ENCODE assay signal across 9 mouse cellular contexts in genomic region chr11:119037780-119038401, GRCm38 (mm10). TPM values are rescaled to one million over a fixed set of nuclear protein-coding genes. Genes with fewer than 3 reads are reported as not detected.
DNase-seq lines count a peak whose midpoint lies in the region; ATAC-seq lines count a peak whose summit lies in the region.
"Had no signal": no experiment of that assay in that cellular context is flagged by ENCODE, and none has a peak within 500 bp of the region (broad histone marks: within the 10 kb centered on the region; RNA-seq: fewer than 3 reads in every experiment).

No protein-coding gene starts in this region.

- 0 out of 2 replicates have a peak, but pooled peaks cover 4% of the 10 kb centered on the region for H3K36me3 ChIP-seq in kidney, embryonic 14.5 days (ENCODE audit: control insufficient read depth, insufficient read depth, low read length)
- peaks cover 13% of the 10 kb centered on the region for H3K36me3 ChIP-seq in hindbrain, embryonic 14.5 days (replicated peaks; ENCODE audit: control insufficient read depth, insufficient read depth)
- peaks cover 5% of the 10 kb centered on the region for H3K36me3 ChIP-seq in midbrain, embryonic 15.5 days (replicated peaks)

- peaks cover 64% of the 10 kb centered on the region for H3K27me3 ChIP-seq in kidney, embryonic 14.5 days (ENCODE audit: control insufficient read depth, insufficient read depth, low read length)
- H3K27me3 ChIP-seq in hindbrain, embryonic 14.5 days (ENCODE audit: control insufficient read depth, insufficient read depth, low read length): peaks cover 72% of the 10 kb centered on the region
- H3K27me3 ChIP-seq in midbrain, embryonic 15.5 days (replicated peaks): peaks cover 61% of the 10 kb centered on the region
- H3K27me3 ChIP-seq: Patski had no signal

- ATAC-seq in kidney, embryonic 14.5 days (ENCODE audit: low FRiP score, low TSS enrichment): no peak
- no peak for ATAC-seq in hindbrain, embryonic 14.5 days (ENCODE audit: low FRiP score)
- ATAC-seq in midbrain, embryonic 15.5 days (replicated peaks): no peak
- ATAC-seq: Patski had no signal

- peak overlapping the region; percentile 44 for H3K4me3 ChIP-seq in kidney, embryonic 14.5 days (ENCODE audit: low read length)
- peak overlapping the region; percentile 38 for H3K4me3 ChIP-seq in hindbrain, embryonic 14.5 days (replicated peaks; ENCODE audit: low read length)
- H3K4me3 ChIP-seq in midbrain, embryonic 15.5 days: peak overlapping the region; percentile 36

- no peaks in the 10 kb centered on the region for H3K9me3 ChIP-seq in kidney, embryonic 14.5 days (ENCODE audit: control insufficient read depth, low read length)
- no peaks in the 10 kb centered on the region for H3K9me3 ChIP-seq in hindbrain, embryonic 14.5 days (ENCODE audit: control insufficient read depth, low read length)
- no peaks in the 10 kb centered on the region for H3K9me3 ChIP-seq in midbrain, embryonic 15.5 days

- H3K27ac ChIP-seq in kidney, embryonic 14.5 days (ENCODE audit: low read depth, low read length): no peak overlapping the region
- no peak overlapping the region for H3K27ac ChIP-seq in hindbrain, embryonic 14.5 days
- no peak overlapping the region for H3K27ac ChIP-seq in midbrain, embryonic 15.5 days

- H3K4me2 ChIP-seq in kidney, embryonic 14.5 days (replicated peaks; ENCODE audit: low read depth, low read length): peak overlapping the region; percentile 89
- peak overlapping the region; percentile 69 for H3K4me2 ChIP-seq in hindbrain, embryonic 14.5 days (replicated peaks)
- H3K4me2 ChIP-seq in midbrain, embryonic 15.5 days: peak overlapping the region; percentile 56

- no peak for DNase-seq in kidney, postnatal 36 days
- peak; percentile 64 for DNase-seq in embryo, embryonic 10 days (ENCODE audit: low spot score)
- DNase-seq in hindbrain, embryonic 14.5 days (ENCODE audit: low spot score): no peak
- DNase-seq in layer of hippocampus, postnatal 25 days (ENCODE audit: extremely low spot score in 1 of 2, low spot score in 1 of 2): no peak
- DNase-seq in urinary bladder, postnatal 14 days (ENCODE audit: low spot score): no peak
- DNase-seq in adrenal gland, adult 18-20 months (ENCODE audit: low spot score in 2 of 2): no peak

- 0 out of 2 replicates have a peak overlapping the region, but pooled peaks have one; percentile 44 for H3K9ac ChIP-seq in kidney, embryonic 14.5 days (ENCODE audit: low read depth, low read length)
- H3K9ac ChIP-seq in hindbrain, embryonic 14.5 days: peak overlapping the region; percentile 46
- H3K9ac ChIP-seq in midbrain, embryonic 15.5 days: no peak overlapping the region

- H3K4me1 ChIP-seq in kidney, embryonic 14.5 days (ENCODE audit: control insufficient read depth, insufficient read depth, low read length): peaks cover 34% of the 10 kb centered on the region
- H3K4me1 ChIP-seq in hindbrain, embryonic 14.5 days (replicated peaks; ENCODE audit: control insufficient read depth, insufficient read depth, low read length): peaks cover 46% of the 10 kb centered on the region
- peaks cover 75% of the 10 kb centered on the region for H3K4me1 ChIP-seq in midbrain, embryonic 15.5 days

- 9% methylated on average over 18 of the region's 18 CpGs for WGBS in kidney, embryonic 14.5 days
- WGBS in hindbrain, embryonic 14.5 days: 11% methylated on average over 18 of the region's 18 CpGs
- 15% methylated on average over 18 of the region's 18 CpGs for WGBS in midbrain, embryonic 15.5 days

RNA-seq across cellular contexts. Expression of gene Cbx8, which starts 2.9 kb away (rescaled TPM):
- 7.8 and 10.9 TPM in 2 replicates for polyA plus RNA-seq in kidney, embryonic 14.5 days (2014; fragmentation: Nextera tagmentation; extraction: Ambion mirVana)
- 8.5 and 9.8 TPM in 2 replicates for polyA plus RNA-seq in hindbrain, embryonic 14.5 days (2014; fragmentation: Nextera tagmentation; extraction: Ambion mirVana)
- 9.6 and 9.7 TPM in 2 replicates for polyA plus RNA-seq in midbrain, embryonic 15.5 days (2015; fragmentation: Nextera tagmentation; extraction: Ambion mirVana)
- total RNA-seq in layer of hippocampus, postnatal 25 days (2021): 10 to 100 TPM; 13.8 to 16.7 TPM
- 10 to 100 TPM; 12.2 to 16.7 TPM for total RNA-seq in adrenal gland, adult 18-20 months (2021)

RNA-seq across cellular contexts. Expression of gene Cbx2, which starts 15.1 kb away (rescaled TPM):
- polyA plus RNA-seq in kidney, embryonic 14.5 days (2014; fragmentation: Nextera tagmentation; extraction: Ambion mirVana): 19.9 and 38.2 TPM in 2 replicates
- polyA plus RNA-seq in hindbrain, embryonic 14.5 days (2014; fragmentation: Nextera tagmentation; extraction: Ambion mirVana): 10.7 and 13.7 TPM in 2 replicates
- 17.6 and 19.6 TPM in 2 replicates for polyA plus RNA-seq in midbrain, embryonic 15.5 days (2015; fragmentation: Nextera tagmentation; extraction: Ambion mirVana)
- total RNA-seq in layer of hippocampus, postnatal 25 days (2021): 1 to 10 TPM; 4.0 to 4.4 TPM
- total RNA-seq in adrenal gland, adult 18-20 months (2021): 1 to 10 TPM; 3.1 to 6.6 TPM

RNA-seq across cellular contexts. Expression of gene Cbx4, which starts 48.1 kb away (rescaled TPM):
- polyA plus RNA-seq in kidney, embryonic 14.5 days (2014; fragmentation: Nextera tagmentation; extraction: Ambion mirVana): 4.9 and 8.3 TPM in 2 replicates
- polyA plus RNA-seq in hindbrain, embryonic 14.5 days (2014; fragmentation: Nextera tagmentation; extraction: Ambion mirVana): 16.8 and 20.2 TPM in 2 replicates
- polyA plus RNA-seq in midbrain, embryonic 15.5 days (2015; fragmentation: Nextera tagmentation; extraction: Ambion mirVana): 23.7 and 24.7 TPM in 2 replicates
- 10 to 100 TPM; 62.1 to 67.7 TPM for total RNA-seq in layer of hippocampus, postnatal 25 days (2021)
- 100 to 1,000 TPM; 115 to 163 TPM for total RNA-seq in adrenal gland, adult 18-20 months (2021)

RNA-seq across cellular contexts. Expression of gene Enpp7, which starts 49.9 kb away (rescaled TPM):
- not detected in 2 replicates for polyA plus RNA-seq in kidney, embryonic 14.5 days (2014; fragmentation: Nextera tagmentation; extraction: Ambion mirVana)
- polyA plus RNA-seq in hindbrain, embryonic 14.5 days (2014; fragmentation: Nextera tagmentation; extraction: Ambion mirVana): not detected in 2 replicates
- polyA plus RNA-seq in midbrain, embryonic 15.5 days (2015; fragmentation: Nextera tagmentation; extraction: Ambion mirVana): not detected in 2 replicates
- not detected for total RNA-seq in layer of hippocampus, postnatal 25 days (2021)
- not detected for total RNA-seq in adrenal gland, adult 18-20 months (2021)
- polyA plus RNA-seq: Patski had no signal
